Mouse (Mus musculus): Measurements from ENCODE around the gene Nmnat1.
"Not testable (repeated sequence)": the region's sequence is repeated elsewhere in the genome, so short reads cannot be mapped to it uniquely, and the experiment has no call there.

The Nmnat1 gene

DNA sequence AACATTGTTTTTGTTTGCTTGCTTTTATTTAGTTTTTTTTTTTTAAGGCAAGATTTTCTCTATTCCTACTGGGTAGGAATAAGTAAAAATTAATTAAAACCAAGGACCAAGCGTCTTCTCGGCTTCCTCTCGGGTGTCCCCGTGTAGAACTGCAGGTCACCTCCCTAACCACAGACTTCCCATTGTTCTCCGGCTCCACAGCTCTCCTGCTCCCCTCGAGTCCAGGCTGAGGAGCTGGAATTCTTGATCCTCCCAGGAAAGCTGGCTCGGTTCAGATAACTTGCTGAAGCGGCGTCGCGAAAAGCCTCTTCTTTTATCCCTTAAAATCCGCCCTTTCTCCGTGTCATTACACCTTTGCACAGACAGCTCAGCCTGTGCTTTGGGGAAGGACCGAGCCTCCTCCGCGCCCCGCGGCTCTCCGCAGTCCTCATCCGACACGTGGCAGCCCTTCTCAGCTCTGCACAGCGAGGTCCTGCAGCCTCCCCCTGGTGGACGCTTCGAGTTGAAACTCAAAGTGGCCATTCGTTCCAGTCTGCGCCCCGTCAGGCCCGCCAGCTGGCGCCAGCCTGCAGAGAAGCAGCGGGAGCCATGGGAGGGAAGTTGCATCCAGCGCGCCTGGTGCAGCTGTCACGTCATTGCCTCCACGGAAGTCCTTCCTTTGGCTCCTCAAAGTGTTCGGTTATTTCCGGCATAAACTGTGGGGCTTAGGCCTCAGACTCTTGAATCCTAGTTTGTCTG lies 39.9 kb downstream of the Nmnat1 start:
- peak; percentile 96 for DNase-seq (ENCODE audit: extremely low spot score, low spot score)

DNA sequence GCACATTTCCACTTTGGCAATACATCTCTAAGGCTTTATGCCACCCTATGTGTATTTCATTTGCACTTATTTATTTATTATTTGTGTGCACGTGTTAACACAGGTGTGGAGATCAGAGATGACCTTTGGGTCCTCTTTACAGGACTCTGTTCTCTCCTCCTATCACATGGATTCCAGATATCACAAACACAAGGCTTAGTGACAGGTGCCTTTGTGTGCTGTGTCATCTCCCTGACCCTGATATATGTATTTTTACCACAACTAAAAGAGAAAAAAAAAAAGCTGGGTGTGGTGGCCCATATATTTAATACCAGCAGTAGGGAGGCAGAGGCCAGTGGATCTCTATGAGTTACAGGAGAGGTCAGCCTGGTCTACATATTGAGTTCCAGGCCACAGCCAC lies 40.5 kb downstream of the Nmnat1 start:
- DNase-seq (ENCODE audit: extremely low spot score, low spot score), result no peak

DNA sequence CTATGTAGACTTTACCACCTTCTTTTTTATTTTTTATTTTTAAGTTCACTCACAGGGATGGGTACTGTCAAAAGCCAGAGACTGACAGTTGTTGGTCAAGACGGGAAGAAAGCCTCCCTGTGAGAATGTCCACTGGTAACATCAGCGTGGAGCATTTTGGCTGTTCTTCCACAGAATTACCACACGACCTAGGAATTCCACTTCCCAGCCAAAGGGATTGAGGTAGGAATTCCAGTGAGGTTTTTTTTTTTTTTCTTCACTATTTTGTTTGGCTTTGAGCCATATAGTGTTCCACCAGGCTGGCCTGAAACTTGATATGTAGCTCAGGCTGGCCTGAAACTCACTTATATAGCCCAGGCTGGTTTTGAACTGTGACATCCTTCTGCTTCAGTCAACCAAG lies 42.6 kb downstream of the Nmnat1 start:
- DNase-seq (ENCODE audit: extremely low spot score, low spot score), result no peak

GRCm38 (mm10) chr4:149440576-149440975 lies 44.4 kb downstream of the Nmnat1 start:
- no peak for DNase-seq (ENCODE audit: extremely low spot score, low spot score)

DNA sequence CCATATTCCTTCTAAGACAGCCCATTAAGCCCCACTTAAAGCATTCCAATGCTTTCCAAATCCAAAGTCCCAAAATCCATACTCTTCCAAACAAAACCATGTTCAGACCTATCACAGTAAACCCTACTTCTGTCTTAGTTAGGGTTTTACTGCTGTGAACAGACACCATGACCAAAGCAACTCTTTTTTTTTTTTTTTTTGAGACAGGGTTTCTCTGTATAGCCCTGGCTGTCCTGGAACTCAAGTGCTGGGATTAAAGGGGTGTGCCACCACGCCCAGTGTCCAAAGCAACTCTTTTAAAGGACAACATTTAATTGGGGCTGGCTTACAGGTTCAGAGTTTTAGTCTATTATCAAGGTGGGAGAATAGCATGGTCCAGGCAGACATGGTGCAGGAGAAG lies 53.1 kb downstream of the Nmnat1 start:
- not testable (repeated sequence) for DNase-seq (ENCODE audit: extremely low spot score, low spot score)

DNA sequence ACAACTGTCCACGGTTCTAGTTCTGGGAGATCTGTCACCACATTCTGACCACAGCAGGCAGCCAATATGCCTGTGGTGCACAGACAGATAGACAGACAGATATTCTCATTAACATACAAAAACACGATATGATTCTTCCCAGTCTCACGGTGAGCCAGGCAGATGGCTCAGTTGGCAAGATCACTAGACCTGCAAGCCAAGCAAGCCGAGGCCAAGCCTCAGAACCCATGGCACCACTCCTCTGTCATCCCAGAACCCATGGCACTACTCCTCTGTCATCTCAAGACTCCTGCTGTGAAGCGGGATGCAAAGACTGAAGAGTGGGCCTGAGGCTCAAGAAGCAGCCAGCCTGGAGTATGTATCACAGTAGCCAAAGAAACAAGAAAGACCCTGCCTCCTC lies 55.4 kb downstream of the Nmnat1 start:
- DNase-seq (ENCODE audit: extremely low spot score, low spot score), result no peak

DNA sequence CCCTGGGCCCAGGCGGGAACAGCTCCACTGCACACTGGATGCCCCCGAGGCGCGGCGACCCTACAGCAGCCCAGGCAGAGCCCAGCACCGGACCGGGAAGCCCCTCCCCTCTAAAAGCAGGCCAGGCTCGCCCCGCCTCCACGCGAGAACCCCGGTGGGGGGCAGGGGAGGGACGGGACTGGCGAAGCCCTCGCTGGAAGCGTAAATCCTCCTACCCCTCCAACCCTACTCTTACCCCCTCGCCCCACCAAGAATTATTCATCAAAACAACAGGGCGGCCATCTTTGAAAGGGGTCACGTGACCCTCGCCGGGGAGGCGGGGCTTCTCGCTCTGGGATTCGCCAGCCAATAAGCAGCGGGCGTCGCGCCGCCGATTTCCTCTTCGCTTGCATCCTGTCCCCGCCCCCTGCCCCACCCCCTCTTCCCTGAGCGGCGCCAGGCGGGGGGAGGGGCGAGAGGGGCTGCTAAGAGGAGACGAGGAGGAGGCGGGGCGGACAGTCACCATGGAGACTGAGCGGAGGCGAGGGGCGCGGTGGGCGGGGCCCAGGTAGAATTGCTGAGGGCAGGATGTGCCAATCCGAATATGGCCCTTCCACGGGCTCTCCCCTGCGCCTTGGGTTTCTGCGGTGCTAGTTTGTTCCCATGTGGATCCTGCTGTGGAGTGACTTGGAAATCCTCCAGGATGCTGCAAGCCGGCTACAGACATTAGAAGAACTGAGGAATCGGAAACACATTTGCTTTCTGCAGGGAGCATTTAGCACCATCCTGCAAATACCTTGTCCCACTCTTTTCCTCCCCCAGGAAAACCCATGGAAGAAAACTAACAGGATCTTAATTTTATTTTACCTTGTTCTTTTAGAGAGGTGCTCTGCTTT lies 58.4 kb downstream of the Nmnat1 start, which contains the start of gene Ube4b:
Gene Ube4b (minus strand): TSS at position 425 of the 875 bp plus-strand sequence.
- peak; percentile 100 for DNase-seq (ENCODE audit: extremely low spot score, low spot score)

DNA sequence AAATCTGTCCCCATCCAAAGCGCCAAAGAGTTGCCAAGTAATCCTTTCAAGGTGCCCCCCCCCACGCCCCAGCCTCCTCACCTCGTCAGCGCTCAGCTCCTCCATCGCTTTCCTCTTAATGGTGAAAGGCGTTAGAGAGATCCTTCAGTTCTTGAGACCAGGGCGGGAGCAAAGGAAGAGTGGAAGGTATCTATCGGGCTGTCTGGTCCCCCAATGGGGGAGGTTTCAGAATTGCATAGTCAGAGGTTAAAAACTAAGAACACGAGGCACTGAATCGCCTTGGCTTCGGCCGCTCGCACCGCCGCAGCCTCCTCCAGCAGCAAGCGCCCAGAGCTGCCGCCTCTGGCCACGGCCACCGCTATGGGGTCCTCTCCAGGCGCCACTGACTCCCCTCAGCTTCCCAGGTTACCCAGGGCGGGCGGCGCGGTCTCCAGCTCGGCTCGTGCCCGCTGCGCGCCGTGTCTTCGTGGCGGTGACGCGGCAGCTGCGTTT lies 59.2 kb downstream of the Nmnat1 start:
- DNase-seq (ENCODE audit: extremely low spot score, low spot score), result no peak

DNA sequence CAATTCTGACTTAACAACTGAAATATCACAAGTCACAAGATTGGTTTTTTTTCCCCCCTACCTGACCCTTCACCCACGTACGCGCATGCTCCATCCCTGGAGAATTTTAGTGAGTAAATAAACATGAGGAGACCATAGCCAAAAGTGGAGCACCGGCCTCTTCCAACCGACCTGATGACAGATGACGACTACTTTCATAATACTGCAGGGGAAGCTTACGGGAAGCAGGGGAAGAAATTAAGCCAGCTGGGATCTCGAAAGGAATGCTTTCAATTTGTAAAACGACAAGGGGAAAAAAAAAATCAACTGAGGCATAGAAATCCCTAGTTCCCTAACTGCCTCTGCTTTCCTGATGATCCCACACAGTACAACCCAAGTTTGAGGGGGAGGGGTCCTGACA lies 60.2 kb downstream of the Nmnat1 start:
- no peak for DNase-seq (ENCODE audit: extremely low spot score, low spot score)

DNA sequence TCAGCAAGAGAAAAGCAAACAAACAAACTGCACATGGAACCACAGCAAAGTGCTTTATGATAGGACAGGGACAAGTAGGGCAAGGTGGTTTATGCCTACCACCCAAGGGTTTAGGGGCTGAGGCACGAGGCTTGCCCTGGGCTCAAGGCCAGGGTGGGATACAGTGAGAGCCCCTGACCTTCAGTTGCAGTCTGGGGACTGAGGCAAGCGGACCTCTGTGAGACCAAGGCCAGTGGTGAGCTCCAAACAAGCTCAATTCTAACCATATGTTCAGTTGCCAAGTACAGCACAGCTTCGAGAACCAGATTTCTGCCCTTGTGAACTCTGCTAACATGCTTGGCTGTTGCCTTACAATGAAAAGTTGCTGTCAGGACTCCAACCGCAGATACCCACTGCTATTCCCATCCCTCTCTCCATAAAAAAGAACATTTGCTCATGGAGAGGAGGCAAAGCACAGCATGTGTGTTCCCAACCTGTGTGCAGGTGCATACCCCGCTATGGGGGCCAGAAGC lies 67.1 kb downstream of the Nmnat1 start:
- DNase-seq (ENCODE audit: extremely low spot score, low spot score), result no peak

Measured in neural tube, embryonic 10.5 days (tissue).